Mouse (Mus musculus) lung, embryonic 16.5 days (tissue): ENCODE data around the gene Cep170b. TPM values are rescaled to one million over a fixed set of nuclear protein-coding genes. Genes with fewer than 3 reads are reported as not detected.

Experiments used
- ATAC-seq: fragments of 200-750 bp; cut with Nextera tagmentation; 2 replicates; pipeline ENCODE4 v1.8.0; 2017; ENCODE audit warnings: low read depth, mild to moderate bottlenecking, moderate library complexity
- H3K27ac ChIP-seq: fragments of 300-500 bp; sonication (generic); 2 replicates; pipeline ENCODE4 v1.5.1; 2014; ENCODE audit warnings: mild to moderate bottlenecking, control low read depth, low read length
- H3K27me3 ChIP-seq: fragments of 300-500 bp; sonication (generic); 2 replicates; pipeline ENCODE4 v1.6.1; 2014; ENCODE audit warnings: low read depth, low read length, mixed read lengths; ENCODE audit not compliant: control insufficient read depth, insufficient read depth
- H3K36me3 ChIP-seq: fragments of 300-500 bp; sonication (generic); 2 replicates; pipeline ENCODE4 v1.6.1; 2014; ENCODE audit warnings: low read length; ENCODE audit not compliant: control insufficient read depth, insufficient read depth
- H3K4me1 ChIP-seq: fragments of 300-500 bp; sonication (generic); replicated peaks from 2 replicates; pipeline ENCODE4 v1.6.1; 2014; ENCODE audit warnings: low read length, mixed read lengths; ENCODE audit not compliant: control insufficient read depth, insufficient read depth
- H3K4me2 ChIP-seq: fragments of 300-500 bp; sonication (generic); 2 replicates; pipeline ENCODE4 v1.6.1; 2014; ENCODE audit warnings: low read depth, low read length, control low read depth
- H3K4me3 ChIP-seq: fragments of 300-500 bp; sonication (generic); 2 replicates; pipeline ENCODE4 v1.5.1; 2014; ENCODE audit warnings: mild to moderate bottlenecking, low read length, control low read depth
- H3K9ac ChIP-seq: fragments of 300-500 bp; sonication (generic); 2 replicates; pipeline ENCODE4 v1.6.1; 2014; ENCODE audit warnings: low read length, control low read depth
- H3K9me3 ChIP-seq: fragments of 300-500 bp; sonication (generic); 2 replicates; pipeline ENCODE4 v1.6.1; 2016; ENCODE audit warnings: low read length; ENCODE audit not compliant: control insufficient read depth
- WGBS: fragments of 180-500 bp; shearing (Covaris S2); extraction: QIAGEN DNeasy Blood & Tissue Kit; methylation state at CpG from one replicate; pipeline ENCODE4 v1.1.7; 2014; 5-methylcytosine and 5-hydroxymethylcytosine counted together
- polyA plus RNA-seq: library from polyadenylated mRNA; unstranded; fragments of >200 nt; fragmentation: Nextera tagmentation; extraction: Ambion mirVana; gene quantifications from 2 replicates; pipeline ENCODE4 v1.2.1, GENCODE M21; 2015

The Cep170b gene
- polyA plus RNA-seq, 1 experiment from 2014 or later, result 13.5 TPM

GRCm38 (mm10) chr12:112773366-112773765 lies 53.1 kb downstream of the Cep170b start:
- H3K4me3 ChIP-seq, result no peak overlapping the region
- ATAC-seq, result no peak
- WGBS, result 22% methylated on average over 9 of the region's 9 CpGs
- no peaks in the 10 kb centered on the region for H3K36me3 ChIP-seq
- H3K4me2 ChIP-seq, result no peak overlapping the region
- H3K9me3 ChIP-seq, result 0 out of 2 replicates have a peak, but pooled peaks cover 2% of the 10 kb centered on the region
- no peaks in the 10 kb centered on the region for H3K4me1 ChIP-seq
- no peak overlapping the region for H3K9ac ChIP-seq
- H3K27ac ChIP-seq, result no peak overlapping the region
- no peaks in the 10 kb centered on the region for H3K27me3 ChIP-seq

GRCm38 (mm10) chr12:112774026-112774425 lies 53.8 kb downstream of the Cep170b start:
- Histone ChIP-seq H3K9ac (no peak overlapping the region), H3K4me1 (no peaks in the 10 kb centered on the region), H3K9me3 (0 out of 2 replicates have a peak, but pooled peaks cover 2% of the 10 kb centered on the region), H3K27ac (no peak overlapping the region), H3K36me3 (no peaks in the 10 kb centered on the region), H3K27me3 (no peaks in the 10 kb centered on the region), H3K4me2 (no peak overlapping the region), H3K4me3 (no peak overlapping the region)
- 81% methylated on average over 6 of the region's 6 CpGs for WGBS
- ATAC-seq, result no peak

GRCm38 (mm10) chr12:112774481-112774880 lies 54.2 kb downstream of the Cep170b start:
- no peaks in the 10 kb centered on the region for H3K4me1 ChIP-seq
- WGBS, result 89% methylated on average over 10 of the region's 10 CpGs
- no peak overlapping the region for H3K4me3 ChIP-seq
- H3K27ac ChIP-seq, result no peak overlapping the region
- no peak overlapping the region for H3K4me2 ChIP-seq
- no peaks in the 10 kb centered on the region for H3K27me3 ChIP-seq
- no peak for ATAC-seq
- no peaks in the 10 kb centered on the region for H3K36me3 ChIP-seq
- 0 out of 2 replicates have a peak, but pooled peaks cover 2% of the 10 kb centered on the region for H3K9me3 ChIP-seq
- H3K9ac ChIP-seq, result no peak overlapping the region

GRCm38 (mm10) chr12:112791026-112791425 lies 70.8 kb downstream of the Cep170b start:
- no peak overlapping the region for H3K4me3 ChIP-seq
- H3K36me3 ChIP-seq, result no peaks in the 10 kb centered on the region
- no peak for ATAC-seq
- H3K27me3 ChIP-seq, result no peaks in the 10 kb centered on the region; the same call in 1 of the 2 replicates
- 62% methylated on average over 8 of the region's 8 CpGs for WGBS
- H3K4me2 ChIP-seq, result no peak overlapping the region
- no peak overlapping the region for H3K27ac ChIP-seq
- H3K4me1 ChIP-seq, result peaks cover 19% of the 10 kb centered on the region
- H3K9me3 ChIP-seq, result no peaks in the 10 kb centered on the region
- no peak overlapping the region for H3K9ac ChIP-seq

- Histone ChIP-seq H3K36me3 (no peaks in the 10 kb centered on the region), H3K27ac (peak overlapping the region; percentile 50), H3K27me3 (peaks cover 7% of the 10 kb centered on the region), H3K4me1 (peaks cover 38% of the 10 kb centered on the region), H3K4me3 (no peak overlapping the region), H3K9me3 (no peaks in the 10 kb centered on the region), H3K4me2 (no peak overlapping the region), H3K9ac (peak overlapping the region; percentile 28; the same call in 1 of the 2 replicates)
- 52% methylated on average over 13 of the region's 13 CpGs for WGBS
- peak; percentile 59 for ATAC-seq
Observed at GRCm38 (mm10) chr12:112793601-112794355, 73.5 kb downstream of the Cep170b start.

- 17% methylated on average over 7 of the region's 7 CpGs for WGBS
- H3K27me3 ChIP-seq, result peaks cover 7% of the 10 kb centered on the region
- no peaks in the 10 kb centered on the region for H3K36me3 ChIP-seq
- no peak overlapping the region for H3K9ac ChIP-seq
- H3K9me3 ChIP-seq, result no peaks in the 10 kb centered on the region
- H3K27ac ChIP-seq, result 0 out of 2 replicates have a peak overlapping the region, but pooled peaks have one; percentile 6
- no peak overlapping the region for H3K4me3 ChIP-seq
- ATAC-seq, result no peak
- H3K4me1 ChIP-seq, result peaks cover 41% of the 10 kb centered on the region
- no peak overlapping the region; the same call in 1 of the 2 replicates for H3K4me2 ChIP-seq
Observed at GRCm38 (mm10) chr12:112794356-112794816, 74.1 kb downstream of the Cep170b start.

- Histone ChIP-seq H3K27me3 (peaks cover 7% of the 10 kb centered on the region), H3K4me2 (no peak overlapping the region), H3K9me3 (no peaks in the 10 kb centered on the region), H3K9ac (no peak overlapping the region), H3K36me3 (no peaks in the 10 kb centered on the region), H3K4me3 (no peak overlapping the region), H3K4me1 (peaks cover 41% of the 10 kb centered on the region), H3K27ac (no peak overlapping the region)
- 80% methylated on average over 5 of the region's 5 CpGs for WGBS
- ATAC-seq, result no peak
Observed at GRCm38 (mm10) chr12:112794998-112795397, 74.7 kb downstream of the Cep170b start.

GRCm38 (mm10) chr12:112795466-112796104 lies 75.3 kb downstream of the Cep170b start:
- H3K9me3 ChIP-seq, result no peaks in the 10 kb centered on the region
- no peak overlapping the region for H3K4me2 ChIP-seq
- no peak overlapping the region for H3K9ac ChIP-seq
- H3K36me3 ChIP-seq, result no peaks in the 10 kb centered on the region
- H3K27ac ChIP-seq, result no peak overlapping the region
- H3K4me1 ChIP-seq, result peaks cover 45% of the 10 kb centered on the region
- H3K27me3 ChIP-seq, result peaks cover 8% of the 10 kb centered on the region
- WGBS, result 45% methylated on average over 18 of the region's 18 CpGs
- H3K4me3 ChIP-seq, result no peak overlapping the region
- ATAC-seq, result peak; percentile 11
